Mouse (Mus musculus) G1E (cell line): ENCODE data around the gene Trim47.
A peak's percentile ranks its signal among the peaks of the same experiment; 100 is the strongest.

Experiments
- CTCF ChIP-seq: IDR thresholded peaks from 2 replicates; pipeline ENCODE4 v1.5.1; 2012; ENCODE audit warnings: low read depth, low read length, inconsistent platforms, mixed read lengths
- GATA1 ChIP-seq: IDR thresholded peaks from 2 replicates; pipeline ENCODE4 v1.6.1; 2012; ENCODE audit warnings: borderline replicate concordance, low read length, inconsistent platforms, mixed read lengths
- GATA2 ChIP-seq: IDR thresholded peaks from 2 replicates; pipeline ENCODE4 v1.6.1; 2012; ENCODE audit warnings: low read depth, low read length, inconsistent platforms, borderline replicate concordance
- POLR2AphosphoS5 ChIP-seq: IDR thresholded peaks from 2 replicates; pipeline ENCODE4 v1.6.1; 2012; ENCODE audit warnings: low read depth, low read length, inconsistent platforms; ENCODE audit not compliant: insufficient replicate concordance
- TAL1 ChIP-seq: conservative IDR thresholded peaks from 2 replicates; pipeline ENCODE4 v1.6.1; 2012; ENCODE audit warnings: low read depth, low read length, inconsistent platforms, mixed read lengths

DNA sequence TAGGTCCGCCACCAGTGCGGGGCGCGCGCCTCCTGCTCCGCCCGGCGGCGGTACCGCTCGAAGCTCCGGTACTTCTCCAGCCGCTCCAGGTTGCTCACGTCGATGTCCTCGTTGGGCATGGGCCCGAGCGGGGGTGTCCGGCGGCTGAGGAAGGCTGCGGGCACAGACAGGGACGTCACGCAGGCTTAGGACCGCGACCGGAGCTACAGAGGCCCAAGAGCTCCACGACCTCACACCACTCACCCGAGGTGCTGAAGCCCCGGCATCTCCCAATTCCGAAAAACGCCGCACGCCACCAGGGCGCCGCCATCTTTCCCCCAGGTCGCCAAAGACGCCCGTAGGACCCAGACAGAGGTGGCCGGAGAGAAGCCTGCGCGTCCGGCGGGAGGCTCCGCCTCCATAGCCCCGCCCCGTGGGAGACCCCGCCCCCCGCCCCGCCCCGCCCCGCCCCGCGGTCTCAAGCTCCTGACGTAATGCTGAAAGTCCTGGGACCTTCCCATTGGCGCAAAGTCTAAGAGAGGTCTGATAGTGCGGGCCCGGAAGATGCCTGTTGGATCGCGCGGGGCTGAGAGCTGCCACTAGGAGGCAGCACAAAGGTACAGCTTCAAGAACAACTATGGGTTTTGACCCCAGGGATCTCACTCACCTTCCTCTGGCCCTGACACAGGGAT is 11.6 kb upstream of the Trim47 start, which contains the start of gene Mrpl38:
- TF ChIP-seq CTCF (peak; percentile 74; the same call in 1 of the 2 replicates), GATA1 (no peak), POLR2AphosphoS5 (no peak), TAL1 (no peak), GATA2 (no peak)
